Mouse (Mus musculus): ENCODE data around the gene 4930512M02Rik. TPM values are rescaled to one million over a fixed set of nuclear protein-coding genes. Genes with fewer than 3 reads are reported as not detected.
"Not testable (repeated sequence)": the region's sequence is repeated elsewhere in the genome, so short reads cannot be mapped to it uniquely, and the experiment has no call there.

The 4930512M02Rik gene
- polyA plus RNA-seq (2014; fragmentation: Nextera tagmentation; extraction: Ambion mirVana) = not detected in 2 replicates

DNA sequence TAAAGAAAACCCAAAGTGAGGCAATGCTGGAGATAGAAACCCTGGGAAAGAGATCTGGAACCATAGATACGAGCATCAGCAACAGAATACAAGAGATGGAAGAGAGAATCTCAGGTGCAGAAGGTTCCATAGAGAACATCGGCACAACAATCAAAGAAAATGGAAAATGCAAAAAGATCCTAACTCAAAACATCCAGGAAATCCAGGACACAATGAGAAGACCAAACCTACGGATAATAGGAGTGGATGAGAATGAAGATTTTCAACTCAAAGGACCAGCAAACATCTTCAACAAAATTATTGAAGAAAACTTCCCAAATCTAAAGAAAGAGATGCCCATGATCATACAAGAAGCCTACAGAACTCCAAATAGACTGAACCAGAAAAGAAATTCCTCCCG lies at the start of gene 4930512M02Rik:
Gene 4930512M02Rik (minus strand): TSS at position 101 of the 400 bp plus-strand sequence.
- WGBS = 68% methylated on average over 1 of the region's 4 CpGs
- H3K27me3 ChIP-seq (ENCODE audit: control insufficient read depth, insufficient read depth, low read length); H3K4me2 ChIP-seq (ENCODE audit: low read depth, low read length); DNase-seq (ENCODE audit: low spot score); H3K27ac ChIP-seq (replicated peaks; ENCODE audit: low read depth, low read length); H3K9ac ChIP-seq (replicated peaks; ENCODE audit: low read length); H3K9me3 ChIP-seq (replicated peaks; ENCODE audit: control insufficient read depth, low read length); ATAC-seq (replicated peaks; ENCODE audit: insufficient number of reproducible peaks, low FRiP score, low TSS enrichment, low read depth); H3K36me3 ChIP-seq (replicated peaks; ENCODE audit: control insufficient read depth, insufficient read depth, low read depth, low read length); H3K4me1 ChIP-seq (ENCODE audit: control insufficient read depth, insufficient read depth, low read length); H3K4me3 ChIP-seq (ENCODE audit: low read depth, low read length): not testable (repeated sequence)

DNA sequence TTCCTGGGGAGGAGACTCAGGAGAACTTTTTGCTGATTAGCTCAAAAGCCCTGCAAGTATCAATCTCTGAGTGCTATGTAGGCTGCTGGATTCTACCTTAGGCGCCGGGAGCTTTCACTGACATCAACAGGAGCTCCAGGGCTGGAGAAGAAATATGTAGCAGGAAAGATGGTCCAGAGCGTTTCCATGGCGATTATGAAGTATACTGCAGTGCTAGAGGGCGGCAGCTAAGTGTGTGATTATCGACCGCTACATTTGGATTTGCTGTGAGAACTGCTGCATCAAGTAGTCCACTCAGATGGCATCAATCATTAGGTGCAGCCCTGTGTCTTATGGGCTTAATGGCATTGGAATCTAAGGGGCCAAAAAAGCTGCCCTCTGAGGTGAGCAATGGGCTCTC lies 49.5 kb upstream of the 4930512M02Rik start:
- no peak overlapping the region for H3K9ac ChIP-seq (replicated peaks; ENCODE audit: low read length)
- H3K27ac ChIP-seq (replicated peaks; ENCODE audit: low read depth, low read length) = no peak overlapping the region
- no peaks in the 10 kb centered on the region for H3K9me3 ChIP-seq (replicated peaks; ENCODE audit: control insufficient read depth, low read length)
- H3K36me3 ChIP-seq (replicated peaks; ENCODE audit: control insufficient read depth, insufficient read depth, low read depth, low read length) = no peaks in the 10 kb centered on the region
- no peak overlapping the region for H3K4me3 ChIP-seq (ENCODE audit: low read depth, low read length)
- DNase-seq (ENCODE audit: low spot score) (no peak), ATAC-seq (replicated peaks; ENCODE audit: insufficient number of reproducible peaks, low FRiP score, low TSS enrichment, low read depth) (no peak)
- H3K4me2 ChIP-seq (ENCODE audit: low read depth, low read length) = no peak overlapping the region
- H3K27me3 ChIP-seq (ENCODE audit: control insufficient read depth, insufficient read depth, low read length) = no peaks in the 10 kb centered on the region
- H3K4me1 ChIP-seq (ENCODE audit: control insufficient read depth, insufficient read depth, low read length) = no peaks in the 10 kb centered on the region
- WGBS = 87% methylated on average over 7 of the region's 7 CpGs

DNA sequence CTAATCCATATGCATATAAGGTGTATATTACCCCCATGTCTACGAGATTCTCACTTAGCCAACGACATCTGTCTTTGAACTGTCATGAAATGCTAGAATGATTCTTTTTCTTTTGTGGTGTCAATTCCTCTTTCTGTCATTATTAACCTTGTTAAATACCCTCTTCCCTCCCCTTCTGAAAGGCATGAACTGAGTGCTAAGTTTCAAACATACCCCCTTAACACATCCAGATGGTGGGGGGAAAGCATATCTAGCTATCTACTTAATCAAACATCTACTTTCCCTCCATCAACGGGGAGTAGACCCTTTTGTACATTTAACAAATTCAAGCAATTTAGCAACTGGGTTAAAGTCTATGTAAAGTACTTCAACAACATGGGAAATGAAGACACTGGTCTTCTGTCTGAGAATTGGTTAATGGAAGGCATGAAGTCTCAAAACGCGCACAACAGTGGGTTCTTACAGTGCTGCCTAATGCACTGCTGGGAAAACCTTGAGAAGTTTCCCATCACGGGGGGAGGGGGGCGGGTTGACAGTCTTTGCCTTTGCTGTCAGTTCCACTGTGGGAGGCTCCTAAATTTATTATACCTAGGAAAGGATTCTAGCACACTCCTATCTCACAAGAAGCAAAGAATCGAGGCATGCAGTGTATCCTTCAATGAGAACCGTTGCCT lies 48.6 kb upstream of the 4930512M02Rik start:
- Histone ChIP-seq H3K9ac (replicated peaks; ENCODE audit: low read length) (no peak overlapping the region), H3K4me3 (ENCODE audit: low read depth, low read length) (no peak overlapping the region), H3K4me1 (ENCODE audit: control insufficient read depth, insufficient read depth, low read length) (no peaks in the 10 kb centered on the region), H3K27ac (replicated peaks; ENCODE audit: low read depth, low read length) (no peak overlapping the region), H3K36me3 (replicated peaks; ENCODE audit: control insufficient read depth, insufficient read depth, low read depth, low read length) (no peaks in the 10 kb centered on the region), H3K27me3 (ENCODE audit: control insufficient read depth, insufficient read depth, low read length) (no peaks in the 10 kb centered on the region), H3K9me3 (replicated peaks; ENCODE audit: control insufficient read depth, low read length) (no peaks in the 10 kb centered on the region), H3K4me2 (ENCODE audit: low read depth, low read length) (no peak overlapping the region)
- no peak for DNase-seq (ENCODE audit: low spot score)
- 88% methylated on average over 9 of the region's 9 CpGs for WGBS
- ATAC-seq (replicated peaks; ENCODE audit: insufficient number of reproducible peaks, low FRiP score, low TSS enrichment, low read depth) = no peak

DNA sequence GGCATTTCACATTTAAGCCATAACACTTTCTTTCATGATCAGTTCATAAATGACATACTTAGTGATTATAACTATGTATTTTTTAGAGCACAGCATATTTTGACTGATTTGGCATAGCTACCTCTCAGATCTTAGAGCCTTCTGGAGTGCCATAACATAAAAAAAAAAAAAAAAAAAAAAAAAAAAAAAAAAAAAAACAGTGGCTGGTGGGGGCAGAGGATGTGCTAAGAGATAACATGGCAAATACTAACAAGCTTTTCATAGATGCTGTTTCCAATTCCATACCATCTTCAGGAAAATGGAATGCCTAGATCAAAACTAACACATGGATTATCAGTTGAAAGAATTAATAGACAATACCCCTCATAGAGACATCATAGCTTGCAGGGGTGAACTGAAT lies 47.4 kb upstream of the 4930512M02Rik start:
- Histone ChIP-seq H3K27me3 (ENCODE audit: control insufficient read depth, insufficient read depth, low read length) (no peaks in the 10 kb centered on the region), H3K4me3 (ENCODE audit: low read depth, low read length) (no peak overlapping the region), H3K4me1 (ENCODE audit: control insufficient read depth, insufficient read depth, low read length) (no peaks in the 10 kb centered on the region), H3K9me3 (replicated peaks; ENCODE audit: control insufficient read depth, low read length) (no peaks in the 10 kb centered on the region), H3K27ac (replicated peaks; ENCODE audit: low read depth, low read length) (no peak overlapping the region), H3K36me3 (replicated peaks; ENCODE audit: control insufficient read depth, insufficient read depth, low read depth, low read length) (no peaks in the 10 kb centered on the region), H3K9ac (replicated peaks; ENCODE audit: low read length) (no peak overlapping the region), H3K4me2 (ENCODE audit: low read depth, low read length) (no peak overlapping the region)
- ATAC-seq (replicated peaks; ENCODE audit: insufficient number of reproducible peaks, low FRiP score, low TSS enrichment, low read depth) (no peak), DNase-seq (ENCODE audit: low spot score) (no peak)

DNA sequence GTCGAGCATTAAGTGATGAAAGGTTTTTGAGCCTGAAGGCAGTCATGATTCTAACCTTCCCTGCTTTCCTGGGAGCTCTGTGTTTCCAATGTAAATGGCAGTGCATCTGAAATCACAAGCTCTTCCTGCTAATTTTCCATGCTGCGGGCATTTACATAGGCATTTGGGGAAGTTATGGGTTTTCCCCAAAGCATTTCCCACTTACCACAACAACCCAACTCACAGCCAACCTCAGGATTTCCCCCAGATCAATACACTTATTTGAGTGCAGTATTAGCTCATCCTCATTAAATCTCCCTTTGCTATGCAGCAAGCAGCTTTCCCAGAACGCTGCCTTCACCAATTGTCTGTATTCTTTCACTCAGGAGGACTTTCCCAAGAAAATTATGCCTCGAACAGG lies 45.3 kb upstream of the 4930512M02Rik start:
- Histone ChIP-seq H3K9me3 (replicated peaks; ENCODE audit: control insufficient read depth, low read length) (no peaks in the 10 kb centered on the region), H3K4me2 (ENCODE audit: low read depth, low read length) (no peak overlapping the region), H3K4me1 (ENCODE audit: control insufficient read depth, insufficient read depth, low read length) (no peaks in the 10 kb centered on the region), H3K4me3 (ENCODE audit: low read depth, low read length) (no peak overlapping the region), H3K27me3 (ENCODE audit: control insufficient read depth, insufficient read depth, low read length) (no peaks in the 10 kb centered on the region), H3K36me3 (replicated peaks; ENCODE audit: control insufficient read depth, insufficient read depth, low read depth, low read length) (no peaks in the 10 kb centered on the region), H3K27ac (replicated peaks; ENCODE audit: low read depth, low read length) (no peak overlapping the region), H3K9ac (replicated peaks; ENCODE audit: low read length) (no peak overlapping the region)
- WGBS = 71% methylated on average over 4 of the region's 4 CpGs
- ATAC-seq (replicated peaks; ENCODE audit: insufficient number of reproducible peaks, low FRiP score, low TSS enrichment, low read depth) (no peak), DNase-seq (ENCODE audit: low spot score) (no peak)

DNA sequence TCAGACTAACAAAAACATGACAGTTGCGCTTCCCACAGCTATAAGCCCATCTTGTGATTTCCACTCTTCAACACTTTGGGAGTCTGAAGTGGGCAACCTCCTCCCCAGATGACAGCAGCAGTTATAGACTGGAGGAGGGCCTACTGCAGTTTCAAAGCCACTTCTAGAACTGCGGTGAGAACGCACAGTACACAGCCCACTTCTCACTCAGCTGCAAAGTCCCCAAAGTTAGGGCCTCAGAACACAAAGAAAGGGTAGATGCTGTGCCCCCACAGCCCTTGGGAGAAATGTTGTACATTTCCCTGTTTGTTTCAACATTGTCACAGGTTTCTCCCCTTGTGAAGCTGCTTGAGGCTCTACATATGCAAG lies 40.3 kb upstream of the 4930512M02Rik start:
- Histone ChIP-seq H3K4me2 (ENCODE audit: low read depth, low read length) (no peak overlapping the region), H3K36me3 (replicated peaks; ENCODE audit: control insufficient read depth, insufficient read depth, low read depth, low read length) (no peaks in the 10 kb centered on the region), H3K27me3 (ENCODE audit: control insufficient read depth, insufficient read depth, low read length) (no peaks in the 10 kb centered on the region), H3K4me3 (ENCODE audit: low read depth, low read length) (no peak overlapping the region), H3K9ac (replicated peaks; ENCODE audit: low read length) (no peak overlapping the region), H3K4me1 (ENCODE audit: control insufficient read depth, insufficient read depth, low read length) (no peaks in the 10 kb centered on the region), H3K9me3 (replicated peaks; ENCODE audit: control insufficient read depth, low read length) (no peaks in the 10 kb centered on the region), H3K27ac (replicated peaks; ENCODE audit: low read depth, low read length) (no peak overlapping the region)
- 93% methylated on average over 3 of the region's 3 CpGs for WGBS
- DNase-seq (ENCODE audit: low spot score) (no peak), ATAC-seq (replicated peaks; ENCODE audit: insufficient number of reproducible peaks, low FRiP score, low TSS enrichment, low read depth) (no peak)

DNA sequence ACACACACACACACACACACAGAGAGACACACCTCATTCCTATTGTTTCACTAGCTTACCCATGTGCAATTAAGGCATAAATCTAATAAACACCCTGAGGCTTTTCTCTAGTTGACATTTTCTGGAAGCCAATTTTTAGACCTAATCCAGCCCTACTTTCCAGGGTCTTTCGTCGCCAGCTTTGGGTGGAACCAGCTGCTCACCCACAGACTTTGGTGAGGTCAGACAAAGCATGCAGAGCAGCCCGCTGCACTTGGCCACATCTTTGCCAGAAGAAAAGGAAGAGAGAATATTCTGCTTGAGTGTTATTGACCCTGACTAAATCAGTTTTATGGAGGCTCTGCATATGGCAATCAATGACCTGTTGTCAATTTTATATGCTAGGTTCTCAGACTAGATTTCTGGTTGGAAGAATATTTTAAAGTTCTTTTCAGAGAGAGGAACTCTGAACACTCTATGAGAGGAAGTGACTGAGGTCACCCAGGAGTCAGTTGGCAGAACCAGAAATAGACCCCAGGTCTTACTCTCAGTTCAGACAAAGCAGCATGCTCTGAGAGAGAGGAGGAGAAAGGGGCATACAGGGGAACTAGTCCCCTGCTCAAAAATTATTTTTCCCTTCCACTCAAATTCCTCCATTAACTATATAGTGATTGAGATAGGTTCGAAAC lies 39.8 kb upstream of the 4930512M02Rik start:
- Histone ChIP-seq H3K36me3 (replicated peaks; ENCODE audit: control insufficient read depth, insufficient read depth, low read depth, low read length) (no peaks in the 10 kb centered on the region), H3K9ac (replicated peaks; ENCODE audit: low read length) (no peak overlapping the region), H3K27me3 (ENCODE audit: control insufficient read depth, insufficient read depth, low read length) (no peaks in the 10 kb centered on the region), H3K4me2 (ENCODE audit: low read depth, low read length) (no peak overlapping the region), H3K9me3 (replicated peaks; ENCODE audit: control insufficient read depth, low read length) (no peaks in the 10 kb centered on the region), H3K4me3 (ENCODE audit: low read depth, low read length) (no peak overlapping the region), H3K4me1 (ENCODE audit: control insufficient read depth, insufficient read depth, low read length) (no peaks in the 10 kb centered on the region), H3K27ac (replicated peaks; ENCODE audit: low read depth, low read length) (no peak overlapping the region)
- DNase-seq (ENCODE audit: low spot score) (no peak), ATAC-seq (replicated peaks; ENCODE audit: insufficient number of reproducible peaks, low FRiP score, low TSS enrichment, low read depth) (no peak)
- WGBS = 82% methylated on average over 4 of the region's 4 CpGs

DNA sequence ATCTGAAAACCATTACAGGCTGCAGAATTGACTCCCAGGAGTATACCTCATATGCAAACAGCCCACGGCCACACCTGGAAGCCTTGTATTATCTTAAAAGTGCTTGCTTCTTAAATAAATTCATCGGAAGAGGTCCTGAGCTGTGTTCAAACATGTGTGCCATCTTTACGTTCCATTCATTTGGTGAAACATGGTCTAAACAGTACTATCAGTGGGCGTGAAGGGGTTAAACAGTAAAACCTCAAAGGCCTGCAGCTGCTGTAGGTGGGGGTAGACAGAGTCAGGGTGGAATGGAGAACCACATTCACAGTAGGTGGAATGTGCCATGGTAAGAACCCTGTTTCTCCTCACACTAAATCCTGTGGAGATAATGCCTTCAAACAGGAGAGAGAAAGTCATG lies 33.0 kb upstream of the 4930512M02Rik start:
- H3K9ac ChIP-seq (replicated peaks; ENCODE audit: low read length) = no peak overlapping the region
- H3K36me3 ChIP-seq (replicated peaks; ENCODE audit: control insufficient read depth, insufficient read depth, low read depth, low read length) = no peaks in the 10 kb centered on the region
- H3K27me3 ChIP-seq (ENCODE audit: control insufficient read depth, insufficient read depth, low read length) = no peaks in the 10 kb centered on the region
- H3K4me3 ChIP-seq (ENCODE audit: low read depth, low read length) = no peak overlapping the region
- H3K4me1 ChIP-seq (ENCODE audit: control insufficient read depth, insufficient read depth, low read length) = no peaks in the 10 kb centered on the region
- no peaks in the 10 kb centered on the region for H3K9me3 ChIP-seq (replicated peaks; ENCODE audit: control insufficient read depth, low read length)
- no peak overlapping the region for H3K27ac ChIP-seq (replicated peaks; ENCODE audit: low read depth, low read length)
- DNase-seq (ENCODE audit: low spot score) = no peak
- H3K4me2 ChIP-seq (ENCODE audit: low read depth, low read length) = no peak overlapping the region
- 80% methylated on average over 4 of the region's 4 CpGs for WGBS
- no peak for ATAC-seq (replicated peaks; ENCODE audit: insufficient number of reproducible peaks, low FRiP score, low TSS enrichment, low read depth)
